Mouse (Mus musculus): ENCODE measurements around the gene Hectd2. TPM values are rescaled to one million over a fixed set of nuclear protein-coding genes. Genes with fewer than 3 reads are reported as not detected.

The Hectd2 gene
- polyA plus RNA-seq, 1 experiment from 2014 or later: 2.4 TPM

DNA sequence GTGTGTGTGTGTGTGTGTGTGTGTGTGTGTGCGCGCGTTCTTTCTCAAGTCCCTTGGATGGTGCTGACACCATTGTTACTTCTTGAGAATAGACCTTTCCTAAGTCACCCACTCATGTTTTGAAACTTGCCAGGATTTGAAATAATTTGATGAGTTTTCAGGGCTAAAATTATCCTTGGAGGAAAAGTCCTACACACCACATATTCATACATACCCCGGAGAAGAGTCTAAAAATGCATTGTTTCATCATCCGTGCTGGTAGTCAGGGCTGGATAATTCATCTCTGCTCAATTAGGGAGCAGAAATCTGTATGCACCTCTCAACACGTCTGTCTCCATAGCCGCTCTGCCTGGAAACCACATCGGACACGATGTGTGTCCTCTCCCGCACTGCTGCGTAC, 17.5 kb upstream of the Hectd2 start:
- Histone ChIP-seq H3K27ac (no peak overlapping the region), H3K27me3 (ENCODE audit: insufficient read depth, low read length) (no peaks in the 10 kb centered on the region), H3K36me3 (ENCODE audit: insufficient read depth, low read length) (no peaks in the 10 kb centered on the region), H3K4me2 (ENCODE audit: low read length) (no peak overlapping the region), H3K4me1 (replicated peaks; ENCODE audit: insufficient read depth, low read length) (0 out of 2 replicates have a peak, but pooled peaks cover 5% of the 10 kb centered on the region), H3K4me3 (replicated peaks; ENCODE audit: low read depth, low read length) (no peak overlapping the region), H3K9ac (ENCODE audit: low read depth, low read length) (no peak overlapping the region), H3K9me3 (replicated peaks; ENCODE audit: low read length) (no peaks in the 10 kb centered on the region)
- DNase-seq (ENCODE audit: low spot score): no peak
- ATAC-seq (replicated peaks; ENCODE audit: low FRiP score, low read depth): no peak
- TF ChIP-seq CTCF (IDR thresholded peaks at IDR 0.05; ENCODE audit: low read depth): no peak
- 85% methylated on average over 11 of the region's 11 CpGs for WGBS

DNA sequence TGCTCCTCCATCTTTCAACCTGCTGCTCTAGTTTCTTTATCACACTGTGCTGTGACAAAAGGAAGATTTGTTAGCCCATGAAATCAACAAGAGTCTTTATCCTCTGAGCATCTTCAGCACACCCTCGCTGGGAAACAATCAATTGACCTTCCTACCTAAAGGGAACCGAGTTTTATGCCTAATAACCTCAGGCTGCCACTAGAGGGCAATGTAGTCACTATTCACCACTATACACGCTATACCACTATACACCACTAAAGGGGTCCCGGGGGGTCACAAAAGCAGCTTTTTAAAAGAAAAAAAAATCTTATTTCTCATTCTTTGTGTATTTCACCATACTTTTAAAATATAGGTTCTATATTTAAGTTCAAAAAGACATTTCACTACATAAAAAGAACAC, 15.9 kb upstream of the Hectd2 start:
- Histone ChIP-seq H3K4me1 (replicated peaks; ENCODE audit: insufficient read depth, low read length) (0 out of 2 replicates have a peak, but pooled peaks cover 5% of the 10 kb centered on the region), H3K36me3 (ENCODE audit: insufficient read depth, low read length) (no peaks in the 10 kb centered on the region), H3K4me3 (replicated peaks; ENCODE audit: low read depth, low read length) (no peak overlapping the region), H3K9me3 (replicated peaks; ENCODE audit: low read length) (no peaks in the 10 kb centered on the region), H3K9ac (ENCODE audit: low read depth, low read length) (no peak overlapping the region), H3K4me2 (ENCODE audit: low read length) (no peak overlapping the region), H3K27ac (no peak overlapping the region), H3K27me3 (ENCODE audit: insufficient read depth, low read length) (no peaks in the 10 kb centered on the region)
- DNase-seq (ENCODE audit: low spot score) (peak; percentile 86), ATAC-seq (replicated peaks; ENCODE audit: low FRiP score, low read depth) (no peak)
- peak; percentile 81 for TF ChIP-seq CTCF (IDR thresholded peaks at IDR 0.05; ENCODE audit: low read depth)
- 9% methylated on average over 4 of the region's 4 CpGs for WGBS

DNA sequence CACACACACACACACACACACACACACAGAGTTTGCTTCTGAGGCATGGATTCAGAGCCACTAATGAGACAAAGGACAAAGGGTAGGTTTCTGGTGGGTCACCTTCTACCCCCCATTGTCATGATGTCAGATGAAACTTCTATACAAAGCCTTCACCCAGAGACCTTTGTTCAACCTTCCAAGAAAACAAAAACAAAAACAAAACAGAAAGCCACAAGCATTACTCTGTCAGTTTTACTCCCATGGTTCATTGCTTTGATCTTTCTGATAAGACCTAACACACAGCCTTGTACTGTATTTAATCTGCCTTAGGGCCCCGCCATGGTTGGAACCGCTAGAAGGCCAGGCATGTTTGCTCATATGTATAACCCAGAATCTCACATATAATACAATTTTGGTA, 15.1 kb upstream of the Hectd2 start:
- no peak for DNase-seq (ENCODE audit: low spot score)
- H3K4me2 ChIP-seq (ENCODE audit: low read length): no peak overlapping the region
- no peaks in the 10 kb centered on the region for H3K9me3 ChIP-seq (replicated peaks; ENCODE audit: low read length)
- 89% methylated on average over 2 of the region's 2 CpGs for WGBS
- H3K36me3 ChIP-seq (ENCODE audit: insufficient read depth, low read length): no peaks in the 10 kb centered on the region
- ATAC-seq (replicated peaks; ENCODE audit: low FRiP score, low read depth): no peak
- no peak overlapping the region for H3K27ac ChIP-seq
- 0 out of 2 replicates have a peak, but pooled peaks cover 5% of the 10 kb centered on the region for H3K4me1 ChIP-seq (replicated peaks; ENCODE audit: insufficient read depth, low read length)
- TF ChIP-seq CTCF (IDR thresholded peaks at IDR 0.05; ENCODE audit: low read depth): no peak
- no peak overlapping the region for H3K4me3 ChIP-seq (replicated peaks; ENCODE audit: low read depth, low read length)
- no peak overlapping the region for H3K9ac ChIP-seq (ENCODE audit: low read depth, low read length)
- no peaks in the 10 kb centered on the region for H3K27me3 ChIP-seq (ENCODE audit: insufficient read depth, low read length)

DNA sequence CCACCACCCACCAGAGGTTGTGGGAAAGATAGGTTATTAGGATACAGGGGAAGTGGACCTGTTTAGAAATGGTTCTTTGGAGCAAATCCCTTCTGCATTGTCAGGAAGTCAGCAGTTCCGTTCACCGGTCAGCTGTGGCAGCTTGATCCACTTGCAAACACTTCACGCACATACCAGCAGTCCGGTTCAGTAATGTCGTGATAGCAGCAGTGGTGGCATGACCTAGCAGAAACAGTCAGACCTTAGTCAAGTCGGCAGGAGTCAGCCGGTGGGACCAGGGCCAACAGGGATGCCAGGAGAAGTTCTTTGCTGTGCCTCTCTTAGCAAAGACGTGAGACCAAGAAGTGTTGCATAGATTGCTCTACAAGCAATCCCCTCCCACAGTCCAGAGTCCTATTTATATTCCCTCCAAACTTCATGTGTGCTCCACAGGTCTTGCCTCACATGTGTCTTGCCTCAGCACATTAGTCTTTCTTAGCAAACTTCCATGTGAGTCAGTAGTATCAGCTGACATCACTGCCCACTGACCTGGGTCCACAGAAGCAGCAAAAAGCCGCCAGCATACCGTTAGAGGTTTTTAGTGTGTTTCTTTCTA, 14.3 kb upstream of the Hectd2 start:
- no peak for TF ChIP-seq CTCF (IDR thresholded peaks at IDR 0.05; ENCODE audit: low read depth)
- Histone ChIP-seq H3K27me3 (ENCODE audit: insufficient read depth, low read length) (no peaks in the 10 kb centered on the region), H3K9ac (ENCODE audit: low read depth, low read length) (no peak overlapping the region), H3K9me3 (replicated peaks; ENCODE audit: low read length) (no peaks in the 10 kb centered on the region), H3K4me2 (ENCODE audit: low read length) (no peak overlapping the region), H3K36me3 (ENCODE audit: insufficient read depth, low read length) (no peaks in the 10 kb centered on the region), H3K4me3 (replicated peaks; ENCODE audit: low read depth, low read length) (no peak overlapping the region), H3K27ac (no peak overlapping the region), H3K4me1 (replicated peaks; ENCODE audit: insufficient read depth, low read length) (0 out of 2 replicates have a peak, but pooled peaks cover 5% of the 10 kb centered on the region)
- DNase-seq (ENCODE audit: low spot score) (no peak), ATAC-seq (replicated peaks; ENCODE audit: low FRiP score, low read depth) (no peak)
- WGBS: 60% methylated on average over 10 of the region's 10 CpGs

DNA sequence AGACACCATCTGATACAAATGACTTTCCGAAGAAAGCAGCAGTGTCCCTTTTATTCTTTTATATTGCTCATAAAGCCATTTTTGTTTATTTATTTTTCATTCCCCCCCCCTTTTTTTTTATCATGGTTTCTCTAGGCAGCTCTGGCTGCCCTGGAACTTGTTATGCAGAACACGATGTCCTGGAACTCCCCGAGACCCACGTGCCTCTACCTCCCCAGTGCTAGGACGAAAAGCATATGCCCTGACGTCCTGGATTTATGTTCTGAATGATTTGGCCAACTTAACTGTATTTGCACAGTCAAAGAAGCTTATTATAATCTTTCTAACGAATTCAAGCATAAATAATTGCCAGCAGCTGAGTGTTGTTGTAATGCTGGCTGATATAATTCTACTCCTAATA, 13.7 kb upstream of the Hectd2 start:
- no peak overlapping the region for H3K4me3 ChIP-seq (replicated peaks; ENCODE audit: low read depth, low read length)
- no peak overlapping the region for H3K27ac ChIP-seq
- H3K4me1 ChIP-seq (replicated peaks; ENCODE audit: insufficient read depth, low read length): 0 out of 2 replicates have a peak, but pooled peaks cover 4% of the 10 kb centered on the region
- H3K36me3 ChIP-seq (ENCODE audit: insufficient read depth, low read length): no peaks in the 10 kb centered on the region
- no peaks in the 10 kb centered on the region for H3K9me3 ChIP-seq (replicated peaks; ENCODE audit: low read length)
- 68% methylated on average over 7 of the region's 7 CpGs for WGBS
- H3K27me3 ChIP-seq (ENCODE audit: insufficient read depth, low read length): no peaks in the 10 kb centered on the region
- ATAC-seq (replicated peaks; ENCODE audit: low FRiP score, low read depth): no peak
- no peak overlapping the region for H3K9ac ChIP-seq (ENCODE audit: low read depth, low read length)
- no peak for DNase-seq (ENCODE audit: low spot score)
- no peak overlapping the region for H3K4me2 ChIP-seq (ENCODE audit: low read length)
- no peak for TF ChIP-seq CTCF (IDR thresholded peaks at IDR 0.05; ENCODE audit: low read depth)

DNA sequence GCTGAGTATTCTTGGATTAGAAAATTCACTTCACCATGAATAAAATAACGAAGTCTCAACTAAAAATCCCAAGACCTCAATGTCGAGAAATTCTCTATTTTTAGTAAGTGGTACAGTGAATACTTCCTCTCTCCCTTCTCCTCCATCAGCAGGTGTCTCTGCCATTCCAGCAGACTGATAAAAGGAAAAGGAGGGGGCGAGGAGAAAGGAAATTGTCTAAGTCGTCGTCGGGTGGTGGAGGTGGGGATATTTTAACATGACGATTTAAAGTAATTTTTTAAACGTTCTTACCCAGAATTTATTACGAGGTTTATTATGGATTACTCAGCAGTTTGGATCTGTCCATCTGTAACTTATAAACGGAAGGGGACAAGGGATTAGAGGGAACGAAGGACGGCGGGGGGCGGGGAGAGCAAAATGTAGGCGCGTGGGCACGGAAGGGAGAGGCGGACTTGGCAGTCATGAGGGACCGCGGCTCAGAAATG, 836 bp upstream of the Hectd2 start:
- H3K4me3 ChIP-seq (replicated peaks; ENCODE audit: low read depth, low read length): peak overlapping the region; percentile 88
- peak overlapping the region; percentile 82 for H3K9ac ChIP-seq (ENCODE audit: low read depth, low read length)
- peak overlapping the region; percentile 57; the same call in 1 of the 2 replicates for H3K27ac ChIP-seq
- H3K9me3 ChIP-seq (replicated peaks; ENCODE audit: low read length): no peaks in the 10 kb centered on the region
- DNase-seq (ENCODE audit: low spot score) (no peak), ATAC-seq (replicated peaks; ENCODE audit: low FRiP score, low read depth) (no peak)
- no peak for TF ChIP-seq CTCF (IDR thresholded peaks at IDR 0.05; ENCODE audit: low read depth)
- no peaks in the 10 kb centered on the region for H3K27me3 ChIP-seq (ENCODE audit: insufficient read depth, low read length)
- H3K4me2 ChIP-seq (ENCODE audit: low read length): peak overlapping the region; percentile 99
- H3K36me3 ChIP-seq (ENCODE audit: insufficient read depth, low read length): no peaks in the 10 kb centered on the region
- H3K4me1 ChIP-seq (replicated peaks; ENCODE audit: insufficient read depth, low read length): 0 out of 2 replicates have a peak, but pooled peaks cover 3% of the 10 kb centered on the region
- WGBS: 4% methylated on average over 20 of the region's 20 CpGs
